Mouse (Mus musculus) liver (tissue): ENCODE results near the gene Arfgap1.

Experiments used
- DNase-seq: peaks from one replicate; pipeline ENCODE4 v3.0.0-alpha.2; 2020; ENCODE audit warnings: mixed read lengths

Arfgap1 gene

DNA sequence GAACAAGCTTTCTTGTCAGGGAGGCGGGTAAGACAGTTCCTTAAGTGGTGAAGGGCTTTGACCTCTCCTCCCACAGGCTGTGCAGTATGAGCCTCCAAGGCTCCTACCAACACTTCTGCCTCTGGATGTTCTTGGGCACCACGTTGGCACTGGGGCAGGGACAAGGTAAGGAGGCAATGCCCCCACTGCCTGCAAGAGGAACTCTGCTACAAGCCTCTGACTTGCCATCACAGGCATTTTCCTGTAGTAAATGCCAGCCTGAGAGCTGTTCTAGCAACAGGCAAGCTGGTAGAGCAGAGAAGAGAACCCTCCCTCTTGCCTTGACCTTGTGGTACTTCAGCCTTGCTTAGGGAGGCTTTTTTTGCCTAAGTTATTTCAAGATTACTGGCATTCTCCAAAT lies 19.4 kb downstream of the Arfgap1 start, which contains the start of gene Col20a1:
Gene Col20a1, plus strand, starts transcription at position 87 of the 400 bp plus-strand sequence.
- DNase-seq: no peak

DNA sequence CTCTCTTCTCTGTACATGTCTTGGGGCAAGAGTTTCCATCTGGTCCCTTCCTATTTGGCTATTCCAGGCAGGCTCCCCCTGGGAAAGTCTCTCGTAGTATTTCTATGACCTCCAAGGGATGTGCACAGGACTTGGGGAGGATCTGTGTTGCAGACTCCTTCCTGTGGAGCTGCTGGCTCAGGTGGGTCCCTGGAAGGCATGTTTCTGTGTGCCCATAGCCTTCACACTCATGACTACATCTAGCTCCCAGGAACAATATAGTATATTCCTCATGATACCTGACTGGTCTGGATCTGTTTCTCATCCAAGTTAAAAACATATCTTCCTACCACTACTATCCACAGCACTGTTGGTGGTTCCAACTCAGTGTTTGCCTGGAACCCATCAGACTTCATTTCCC lies 20.0 kb downstream of the Arfgap1 start:
- no peak for DNase-seq

DNA sequence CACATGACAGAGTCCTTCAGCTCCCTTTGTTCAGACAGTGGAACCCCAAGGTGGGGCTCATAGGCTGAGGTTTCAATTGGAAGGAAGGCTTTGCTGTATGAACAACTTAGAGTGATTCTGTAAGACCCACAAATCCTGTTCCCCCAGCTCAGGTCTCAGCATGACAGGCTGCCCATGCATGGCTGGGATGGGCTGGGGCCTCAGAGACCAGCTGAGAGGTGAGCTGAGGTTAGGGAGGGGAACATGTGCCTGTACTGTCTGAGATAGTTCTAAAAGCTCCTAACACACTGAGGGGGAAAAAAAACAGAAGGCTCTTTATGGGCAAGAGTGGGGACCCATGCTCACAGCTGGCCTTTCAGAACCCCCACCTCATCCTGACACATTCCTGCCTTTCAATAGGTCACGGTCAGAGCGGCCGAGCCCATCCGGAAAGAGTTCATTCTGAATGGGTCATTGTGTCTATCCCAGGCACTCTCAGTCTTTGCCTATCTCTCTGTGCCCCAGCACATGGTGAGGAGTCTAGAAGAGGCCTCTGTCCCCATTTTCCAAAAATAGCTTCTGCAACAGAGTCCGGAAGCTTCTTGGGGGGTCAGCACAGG lies 20.5 kb downstream of the Arfgap1 start:
- DNase-seq: no peak

DNA sequence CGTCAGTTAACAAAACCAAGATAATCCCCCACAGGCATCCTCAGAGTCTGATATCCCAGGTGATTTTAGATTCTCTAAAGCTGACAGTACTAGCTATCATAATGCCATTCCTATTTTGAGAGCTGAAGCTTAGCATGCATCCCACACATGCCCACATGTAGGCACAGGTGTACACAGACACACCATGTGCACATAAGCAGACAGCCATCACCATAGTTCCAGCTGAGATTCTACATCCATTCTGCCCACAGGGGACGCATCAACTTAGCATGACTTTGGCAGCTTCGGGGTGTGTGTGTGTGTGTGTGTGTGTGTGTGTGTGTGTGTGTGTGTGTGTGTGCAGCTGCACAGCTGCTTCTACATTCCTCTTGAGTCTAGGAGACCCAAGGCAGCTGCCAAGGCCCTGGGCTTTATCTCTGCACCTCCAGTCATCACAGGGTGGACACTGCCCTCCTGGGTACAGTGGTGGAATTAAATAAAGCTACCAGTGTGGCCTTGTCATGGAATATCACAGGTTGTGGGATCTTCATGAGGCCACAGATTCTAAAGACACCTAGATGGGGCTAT lies 21.4 kb downstream of the Arfgap1 start:
- no peak for DNase-seq

DNA sequence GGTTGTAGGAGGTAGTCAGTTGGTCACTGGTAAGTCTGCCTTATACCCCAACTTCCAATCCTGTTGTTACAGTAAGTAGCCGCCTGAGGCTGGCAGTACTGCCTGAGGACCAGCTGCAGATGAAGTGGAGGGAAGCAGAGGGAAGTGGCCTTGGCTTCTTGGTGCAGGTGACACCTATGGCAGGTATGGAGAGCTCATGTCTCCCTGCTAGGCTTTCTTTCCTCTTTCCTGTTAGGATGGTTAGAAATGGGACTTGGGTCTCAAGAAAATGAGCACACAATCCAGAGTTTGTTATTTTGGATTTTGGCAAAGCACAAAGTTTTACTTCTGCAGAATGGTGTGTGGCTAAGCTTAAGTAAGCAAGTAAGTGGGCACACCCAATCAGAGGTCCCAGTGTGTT lies 21.9 kb downstream of the Arfgap1 start:
- DNase-seq: no peak

DNA sequence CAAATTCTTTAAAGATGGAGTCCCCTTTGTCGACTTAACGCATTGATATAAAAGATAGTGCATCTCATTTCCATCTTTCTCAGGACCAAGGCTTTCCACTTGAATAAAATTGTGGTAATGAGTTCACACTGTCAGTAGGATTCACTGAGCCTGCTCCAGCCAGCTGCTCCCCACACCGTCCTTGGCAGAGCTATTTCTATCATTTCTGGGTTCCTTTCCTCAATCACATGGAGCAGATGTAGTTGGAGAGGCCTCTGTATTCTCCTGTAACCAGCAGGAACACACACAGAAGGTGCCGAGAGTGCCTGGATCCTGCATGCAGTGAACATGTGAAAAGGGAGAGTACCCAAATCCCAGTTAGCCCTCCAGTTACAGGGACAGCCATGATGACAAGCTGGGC lies 23.3 kb downstream of the Arfgap1 start:
- no peak for DNase-seq

DNA sequence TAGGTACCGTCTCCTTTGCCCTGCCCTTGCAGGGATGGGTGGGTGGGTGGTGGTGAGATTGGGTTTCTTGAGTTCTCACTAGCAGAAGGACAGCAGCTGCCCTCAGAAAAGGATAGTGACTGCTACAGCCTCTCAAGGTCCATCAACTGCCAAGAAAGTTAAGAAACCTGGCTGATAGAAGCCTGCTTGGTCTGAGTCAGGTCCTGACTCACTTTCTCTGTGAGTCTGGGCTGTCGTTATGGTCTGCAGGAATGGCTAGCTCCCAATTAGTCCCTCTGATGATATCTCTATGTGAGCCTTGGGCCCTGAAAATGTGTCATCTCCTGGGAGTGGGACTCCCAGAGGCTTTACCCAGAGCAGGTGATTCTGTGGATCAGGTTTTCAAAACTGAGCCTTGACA lies 27.3 kb downstream of the Arfgap1 start:
- DNase-seq: no peak

DNA sequence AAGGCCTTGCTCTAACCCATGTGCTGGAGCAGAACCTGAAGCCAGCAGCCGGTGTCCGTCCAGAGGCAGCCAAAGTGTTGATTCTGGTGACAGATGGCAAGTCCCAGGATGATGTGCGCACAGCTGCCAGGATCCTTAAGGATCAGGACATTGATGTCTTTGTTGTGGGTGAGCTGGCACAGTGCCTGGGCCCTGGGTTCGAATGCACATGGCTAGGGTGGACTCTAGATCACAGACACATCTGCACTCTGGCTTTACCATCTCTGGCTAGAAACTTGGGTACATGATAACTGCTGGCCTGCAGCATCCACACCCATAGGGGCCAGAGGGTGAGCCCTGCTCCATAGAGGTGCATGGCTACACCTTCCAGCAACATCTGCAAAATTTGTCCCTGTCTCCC lies 28.4 kb downstream of the Arfgap1 start:
- no peak for DNase-seq

DNA sequence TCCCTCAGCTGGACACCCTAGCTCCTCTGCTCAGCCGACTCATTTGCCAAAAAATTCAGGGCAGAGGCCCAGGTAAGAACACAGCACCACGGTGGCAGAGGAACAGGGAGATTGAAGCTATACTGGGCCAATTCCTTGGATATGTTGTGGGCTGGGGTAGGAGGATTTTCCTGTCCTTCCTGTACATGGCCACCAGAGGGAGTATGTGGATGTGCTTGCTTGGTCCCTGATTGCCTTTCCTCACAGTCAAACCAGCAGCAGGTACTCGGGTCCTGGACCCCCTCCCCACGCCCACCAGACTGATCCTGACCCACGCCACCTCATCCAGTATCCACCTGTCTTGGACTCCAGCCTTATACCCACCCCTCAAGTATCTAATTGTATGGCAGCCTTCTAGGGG lies 29.4 kb downstream of the Arfgap1 start:
- DNase-seq: no peak

DNA sequence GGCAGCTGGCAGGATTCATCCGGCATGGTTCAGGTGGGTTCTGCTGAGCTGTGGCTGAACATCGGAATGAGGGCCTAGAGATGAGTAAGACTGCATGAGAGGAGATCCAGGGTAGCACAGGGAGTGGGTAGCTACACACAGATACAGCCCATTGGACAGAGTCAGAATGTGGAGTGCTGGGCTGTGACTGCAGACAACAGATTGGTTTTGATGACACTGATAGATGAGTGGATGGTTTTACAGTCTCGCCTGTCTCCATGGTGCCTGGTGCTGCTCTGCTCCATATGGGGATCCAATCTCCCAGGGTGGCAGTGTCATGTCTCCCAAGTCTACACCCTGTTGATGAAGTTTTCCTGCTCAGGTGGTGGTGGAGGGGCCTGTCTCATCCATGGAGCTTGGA lies 29.9 kb downstream of the Arfgap1 start:
- no peak for DNase-seq

DNA sequence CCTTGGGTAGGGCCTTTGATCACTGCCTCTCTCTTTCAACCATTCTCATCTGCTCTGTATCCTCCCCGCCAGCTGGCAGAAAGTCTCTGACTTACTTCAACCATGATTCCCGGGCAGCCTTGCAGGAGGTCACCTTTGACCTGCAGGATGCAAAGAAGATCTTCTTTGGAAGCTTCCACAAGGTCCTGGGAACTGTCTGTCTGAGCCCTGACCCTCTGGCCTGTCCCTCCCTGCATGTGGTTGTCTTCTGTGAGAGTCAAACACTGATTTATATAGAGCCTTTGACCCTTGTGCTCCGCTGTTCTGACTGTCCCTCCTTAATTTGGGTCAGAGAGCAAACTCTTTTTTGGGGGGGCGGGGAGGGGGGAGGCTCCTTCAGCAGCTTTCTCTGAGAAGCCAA lies 40.0 kb downstream of the Arfgap1 start:
- no peak for DNase-seq

DNA sequence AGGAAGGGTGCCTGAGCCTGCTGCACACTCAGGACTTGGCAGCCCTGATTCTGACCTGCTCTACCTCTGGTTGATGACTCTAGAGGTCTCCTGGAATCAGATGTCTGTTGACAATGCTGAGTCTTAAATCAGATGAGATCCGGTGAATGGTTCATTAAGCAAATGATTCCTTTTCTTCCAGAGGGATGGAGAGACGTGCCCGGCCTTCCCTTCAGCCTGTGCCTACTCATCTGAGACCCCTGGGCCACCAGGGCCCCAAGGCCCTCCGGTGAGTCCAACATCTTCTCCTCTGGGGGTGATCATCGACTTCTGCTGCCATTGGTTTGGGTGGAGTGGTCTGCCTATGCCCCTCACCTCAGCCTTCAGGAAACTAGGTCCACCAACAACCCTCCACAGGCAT lies 41.3 kb downstream of the Arfgap1 start:
- DNase-seq: no peak

DNA sequence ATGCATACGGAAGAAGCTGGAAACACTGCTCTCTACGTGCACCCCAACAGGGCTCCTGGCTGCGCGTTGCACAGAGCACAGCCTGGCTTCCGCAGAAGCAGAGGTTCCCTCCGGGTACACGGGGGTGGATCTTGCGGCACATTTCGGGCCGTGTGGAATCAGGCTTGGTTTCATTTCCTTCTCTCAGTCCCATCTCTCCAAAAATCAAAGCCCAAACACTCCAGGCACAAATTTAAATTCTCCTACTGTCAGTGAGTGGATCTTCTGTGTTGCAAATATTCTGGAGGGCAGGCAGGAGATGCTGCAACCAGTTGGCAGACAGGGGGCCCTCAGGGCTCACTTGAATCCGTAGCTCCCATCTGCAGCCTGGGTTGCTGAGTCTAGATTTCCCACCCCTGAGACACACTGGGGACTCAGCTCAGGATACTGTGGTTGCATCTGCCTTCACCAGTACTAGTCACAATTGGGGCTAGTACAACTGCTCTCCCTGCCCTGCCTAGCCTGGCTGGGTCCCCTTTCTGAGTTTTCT lies 64.4 kb downstream of the Arfgap1 start:
- DNase-seq: no peak
